Mouse (Mus musculus): Measurements from ENCODE around the gene Olfr149.

DNA sequence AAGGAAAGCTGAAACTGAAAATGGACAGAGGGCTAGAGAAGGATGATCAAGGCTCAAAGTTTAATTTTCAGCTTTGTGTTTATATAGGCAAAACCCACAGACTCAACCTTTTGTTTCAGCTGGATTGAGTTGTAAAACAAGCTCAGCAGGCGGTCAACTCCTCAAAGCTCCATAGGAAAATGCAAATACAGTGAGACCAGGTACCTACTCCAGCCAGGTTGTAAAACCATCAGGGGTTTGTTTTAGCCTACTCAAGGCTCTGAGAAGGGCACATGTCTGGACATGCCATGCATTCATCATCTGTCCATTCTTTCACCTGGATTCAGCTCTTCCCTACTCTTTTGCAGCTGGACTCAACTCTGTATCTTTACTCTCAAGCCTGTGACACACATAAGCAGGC lies 33.8 kb upstream of the Olfr149 start:
- no peak for TF ChIP-seq GATA1 (IDR thresholded peaks at IDR 0.05; ENCODE audit: borderline replicate concordance, low read length)
- no peak for TF ChIP-seq FLI1 (IDR thresholded peaks at IDR 0.05; ENCODE audit: low read length)

Measured in megakaryocyte, embryonic 14.5 days (primary cell).